Mouse (Mus musculus) midbrain, postnatal 0 days (tissue): ENCODE results near the gene 3300002I08Rik. TPM values are rescaled to one million over a fixed set of nuclear protein-coding genes. Genes with fewer than 3 reads are reported as not detected.
"Not testable (repeated sequence)": the region's sequence is repeated elsewhere in the genome, so short reads cannot be mapped to it uniquely, and the experiment has no call there.

ENCODE experiments used
- ATAC-seq: fragments of 200-750 bp; cut with Nextera tagmentation; 2 replicates; pipeline ENCODE4 v1.8.0; 2017; ENCODE audit warnings: moderate number of reproducible peaks, mild to moderate bottlenecking, moderate TSS enrichment, moderate library complexity; ENCODE audit not compliant: low FRiP score
- DNase-seq: peaks from one replicate; pipeline ENCODE4 v3.0.0-alpha.2; 2015; ENCODE audit warnings: low spot score
- H3K27ac ChIP-seq: fragments of 300-500 bp; sonication (generic); 2 replicates; pipeline ENCODE4 v1.5.1; 2014; ENCODE audit warnings: low read depth, mild to moderate bottlenecking, low read length, mixed read lengths
- H3K27me3 ChIP-seq: fragments of 300-500 bp; sonication (generic); 2 replicates; pipeline ENCODE4 v1.6.1; 2014; ENCODE audit warnings: low read length, control low read depth, mixed read lengths; ENCODE audit not compliant: insufficient read depth
- H3K36me3 ChIP-seq: fragments of 300-500 bp; sonication (generic); 2 replicates; pipeline ENCODE4 v1.6.1; 2014; ENCODE audit warnings: low read length, control low read depth, mixed read lengths; ENCODE audit not compliant: insufficient read depth
- H3K4me1 ChIP-seq: fragments of 300-500 bp; sonication (generic); 2 replicates; pipeline ENCODE4 v1.6.1; 2014; ENCODE audit warnings: mild to moderate bottlenecking, control low read depth, antibody characterized with exemption, low read length, mixed read lengths; ENCODE audit not compliant: insufficient read depth
- H3K4me2 ChIP-seq: fragments of 300-500 bp; sonication (generic); 2 replicates; pipeline ENCODE4 v1.6.1; 2014; ENCODE audit warnings: low read depth, mild to moderate bottlenecking, low read length, mixed read lengths; ENCODE audit not compliant: poor library complexity, severe bottlenecking
- H3K4me3 ChIP-seq: fragments of 300-500 bp; sonication (generic); 2 replicates; pipeline ENCODE4 v1.5.1; 2014; ENCODE audit warnings: low read depth, mild to moderate bottlenecking, low read length, moderate library complexity
- H3K9ac ChIP-seq: fragments of 300-500 bp; sonication (generic); replicated peaks from 2 replicates; pipeline ENCODE4 v1.6.1; 2014; ENCODE audit warnings: mild to moderate bottlenecking, low read length, moderate library complexity, mixed read lengths; ENCODE audit not compliant: poor library complexity, severe bottlenecking
- H3K9me3 ChIP-seq: fragments of 300-500 bp; sonication (generic); 2 replicates; pipeline ENCODE4 v1.6.1; 2016; ENCODE audit warnings: low read length, control low read depth
- CTCF ChIP-seq: IDR thresholded peaks from 2 replicates; pipeline ENCODE4 v1.5.1; 2016; ENCODE audit warnings: antibody characterized with exemption, mild to moderate bottlenecking
- WGBS: fragments of 180-500 bp; shearing (Covaris S2); extraction: QIAGEN DNeasy Blood & Tissue Kit; methylation state at CpG from one replicate; pipeline ENCODE4 v1.1.7; 2014; 5-methylcytosine and 5-hydroxymethylcytosine counted together
- polyA plus RNA-seq: library from polyadenylated mRNA; unstranded; fragments of >200 nt; fragmentation: Nextera tagmentation; extraction: Ambion mirVana; gene quantifications from 2 replicates; pipeline ENCODE4 v1.2.1, GENCODE M21; 2015
- total RNA-seq: library from RNA; depleted of rRNA; stranded (reverse); fragments of >200 nt; gene quantifications from 2 replicates; pipeline ENCODE4 v1.2.3, GENCODE M21; 2014

Gene 3300002I08Rik
- total and polyA plus RNA-seq, 2 experiments from 2014 or later, result 11.5 to 13.5 TPM

DNA sequence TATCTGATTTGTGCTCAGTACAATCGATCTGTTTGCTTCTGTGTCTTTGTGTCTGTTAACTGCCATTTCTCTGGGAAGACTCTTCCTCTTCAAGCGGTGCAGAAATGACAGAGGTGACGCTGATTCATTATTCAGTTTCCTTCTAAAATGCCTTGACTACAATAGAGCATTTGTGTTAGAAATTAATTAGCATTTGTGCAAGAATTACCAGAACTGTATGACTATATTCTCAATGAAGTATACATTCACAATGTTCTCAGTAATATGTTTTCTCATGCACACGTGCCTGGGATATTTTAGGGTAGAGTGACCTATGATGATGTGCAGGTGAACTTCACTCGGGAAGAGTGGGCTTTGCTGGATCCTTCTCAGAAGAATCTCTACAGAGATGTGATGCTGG lies 39.2 kb downstream of the 3300002I08Rik start, which contains the start of gene Gm10130:
Gene Gm10130 (plus strand): TSS at position 301 of the 400 bp plus-strand sequence.
- Histone ChIP-seq H3K27me3 (no peaks in the 10 kb centered on the region), H3K27ac (no peak within 1 kb of the TSS), H3K4me1 (no peaks in the 10 kb centered on the region), H3K9ac (no peak within 1 kb of the TSS), H3K4me3 (no peak within 1 kb of the TSS), H3K36me3 (peaks cover 5% of the 10 kb centered on the region; the same call in 1 of the 2 replicates), H3K9me3 (peaks cover 30% of the 10 kb centered on the region), H3K4me2 (no peak within 1 kb of the TSS)
- DNase-seq (no peak), ATAC-seq (no peak)
- TF ChIP-seq CTCF, result no peak
- WGBS, result 97% methylated on average over 5 of the region's 5 CpGs

DNA sequence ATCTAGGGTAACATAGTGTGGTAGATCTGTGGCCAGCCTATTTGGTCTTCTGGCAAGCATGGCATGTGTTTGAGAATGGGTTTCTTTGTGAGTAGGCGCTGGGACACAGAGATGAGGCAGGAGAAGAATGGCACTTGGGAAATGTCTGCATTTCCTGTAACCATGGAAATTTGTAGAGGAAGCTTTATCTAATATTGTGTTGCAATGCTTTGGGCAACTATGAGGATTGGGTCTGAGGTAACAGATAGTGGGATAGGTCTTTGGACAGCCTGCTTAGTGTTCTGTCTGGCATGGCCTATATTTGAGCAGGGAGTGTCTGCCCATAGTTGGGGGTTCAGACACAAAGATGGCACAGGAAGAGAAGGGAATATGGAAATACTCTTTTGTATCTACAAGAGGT lies 43.6 kb downstream of the 3300002I08Rik start:
- Histone ChIP-seq H3K9ac (no peak overlapping the region), H3K9me3 (peaks cover 43% of the 10 kb centered on the region), H3K27me3 (no peaks in the 10 kb centered on the region), H3K36me3 (no peaks in the 10 kb centered on the region), H3K27ac (no peak overlapping the region), H3K4me3 (no peak overlapping the region), H3K4me2 (no peak overlapping the region), H3K4me1 (no peaks in the 10 kb centered on the region)
- TF ChIP-seq CTCF, result no peak
- DNase-seq, result no peak
- 100% methylated on average over 1 of the region's 1 CpGs for WGBS
- no peak for ATAC-seq

DNA sequence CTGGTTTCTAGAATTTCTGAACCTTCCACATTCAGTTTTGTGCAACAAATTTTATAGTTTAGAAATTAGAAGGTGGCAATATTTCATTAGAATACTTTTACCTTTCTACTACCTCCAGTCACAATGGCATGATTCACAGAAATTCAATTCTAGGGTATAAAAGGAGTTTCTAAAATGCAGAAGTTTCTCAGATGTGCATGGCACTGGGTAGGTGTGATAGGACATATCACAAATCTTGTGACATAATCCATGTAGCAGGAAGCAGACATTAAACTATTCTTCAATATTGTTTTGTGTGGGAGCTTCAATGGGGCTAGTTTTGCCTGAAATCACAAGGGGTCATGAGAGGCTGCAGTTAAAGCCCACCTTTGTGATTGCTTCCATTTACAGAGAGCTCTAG lies 46.4 kb downstream of the 3300002I08Rik start:
- Histone ChIP-seq H3K27me3 (no peaks in the 10 kb centered on the region), H3K27ac (no peak overlapping the region), H3K4me2 (no peak overlapping the region), H3K4me1 (no peaks in the 10 kb centered on the region), H3K4me3 (no peak overlapping the region), H3K36me3 (no peaks in the 10 kb centered on the region), H3K9ac (no peak overlapping the region), H3K9me3 (peaks cover 34% of the 10 kb centered on the region)
- ATAC-seq (no peak), DNase-seq (no peak)
- no peak for TF ChIP-seq CTCF

DNA sequence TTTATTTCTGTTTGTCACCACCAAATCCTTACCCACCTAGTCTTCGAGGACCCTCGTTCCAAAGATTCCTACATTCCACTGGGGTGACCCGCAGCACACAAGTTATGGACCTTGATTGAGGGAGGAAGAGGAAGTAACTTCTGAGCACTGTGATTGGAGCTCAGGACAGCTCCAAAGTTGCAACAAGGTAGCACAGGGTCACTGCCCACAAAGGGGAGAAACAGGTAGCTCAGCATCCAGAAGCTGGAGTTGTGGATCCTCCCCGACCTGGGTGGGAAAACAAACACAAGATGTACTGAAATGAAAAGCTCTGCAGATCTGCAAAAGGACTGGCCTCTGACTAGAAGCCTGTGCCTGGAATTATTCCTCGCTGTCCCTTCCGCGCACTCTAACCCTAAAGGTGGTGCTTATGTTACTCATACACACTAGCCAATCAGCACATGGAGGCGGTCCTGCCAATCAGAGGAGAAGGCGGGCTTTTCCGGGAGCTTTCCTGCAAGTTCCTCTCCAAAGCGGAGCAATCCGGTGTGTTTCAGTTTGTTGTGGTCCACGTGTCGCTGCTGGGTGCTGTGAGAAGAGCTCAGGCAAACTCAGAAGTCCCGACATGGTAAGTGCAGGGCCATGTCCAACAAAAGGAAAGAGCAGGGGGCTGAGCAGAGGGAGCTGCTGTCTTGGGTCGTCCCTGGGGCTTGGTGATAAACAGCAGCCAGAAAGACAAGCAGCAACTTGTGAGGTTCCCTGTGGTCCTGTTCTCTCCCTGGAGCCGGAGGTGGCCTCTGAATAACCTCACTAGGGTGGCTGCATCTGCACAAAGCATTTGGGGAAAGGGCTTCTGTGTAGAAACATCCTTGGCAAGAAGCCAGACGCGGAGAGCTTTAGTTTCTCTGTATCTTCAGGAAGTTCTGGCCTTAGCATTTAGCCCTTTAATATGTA lies 51.3 kb downstream of the 3300002I08Rik start:
- H3K36me3 ChIP-seq, H3K4me1 ChIP-seq, H3K27me3 ChIP-seq, H3K9me3 ChIP-seq: not testable (repeated sequence)
- peak; percentile 98 for ATAC-seq
- H3K4me3 ChIP-seq, result peak overlapping the region; percentile 36
- peak; percentile 86 for DNase-seq
- H3K27ac ChIP-seq, result 0 out of 2 replicates have a peak overlapping the region, but pooled peaks have one; percentile 47
- H3K9ac ChIP-seq, result 0 out of 2 replicates have a peak overlapping the region, but pooled peaks have one; percentile 45
- H3K4me2 ChIP-seq, result peak overlapping the region; percentile 43
- 17% methylated on average over 19 of the region's 19 CpGs for WGBS

DNA sequence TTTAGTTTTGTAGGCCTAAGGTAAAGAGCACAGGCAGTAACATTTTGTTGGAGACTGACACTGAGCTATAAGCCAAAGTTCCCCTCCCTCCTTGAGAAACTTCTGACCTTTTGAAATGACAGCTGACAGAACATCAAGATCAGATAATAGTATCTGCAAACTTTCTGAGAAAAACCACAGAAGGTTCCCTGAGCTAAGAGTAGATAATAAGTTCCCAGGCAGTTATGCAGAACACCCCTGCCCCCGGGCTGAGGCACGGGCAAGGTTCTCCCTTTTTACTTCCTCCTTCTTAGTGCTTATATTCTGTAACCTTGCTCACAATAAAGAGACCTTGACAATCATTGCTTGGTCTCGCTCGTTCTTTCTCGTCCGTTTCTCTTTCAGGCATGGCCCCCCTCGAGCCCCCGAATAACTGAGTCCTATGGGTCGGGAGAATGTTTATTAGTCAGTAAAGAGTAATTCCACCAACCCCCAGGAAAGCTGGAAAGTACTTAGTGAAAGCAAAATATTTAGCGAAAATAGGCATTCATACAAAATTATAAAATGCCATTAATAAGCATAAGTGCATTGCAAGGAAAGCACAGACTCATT lies 55.3 kb downstream of the 3300002I08Rik start:
- H3K27ac ChIP-seq, result no peak overlapping the region
- H3K4me3 ChIP-seq, result no peak overlapping the region
- DNase-seq, result no peak
- no peak for ATAC-seq
- no peaks in the 10 kb centered on the region for H3K4me1 ChIP-seq
- no peak overlapping the region for H3K9ac ChIP-seq
- no peak overlapping the region for H3K4me2 ChIP-seq
- no peaks in the 10 kb centered on the region; the same call in 1 of the 2 replicates for H3K9me3 ChIP-seq
- WGBS, result 89% methylated on average over 10 of the region's 10 CpGs
- H3K36me3 ChIP-seq, result no peaks in the 10 kb centered on the region
- no peak for TF ChIP-seq CTCF
- H3K27me3 ChIP-seq, result no peaks in the 10 kb centered on the region

DNA sequence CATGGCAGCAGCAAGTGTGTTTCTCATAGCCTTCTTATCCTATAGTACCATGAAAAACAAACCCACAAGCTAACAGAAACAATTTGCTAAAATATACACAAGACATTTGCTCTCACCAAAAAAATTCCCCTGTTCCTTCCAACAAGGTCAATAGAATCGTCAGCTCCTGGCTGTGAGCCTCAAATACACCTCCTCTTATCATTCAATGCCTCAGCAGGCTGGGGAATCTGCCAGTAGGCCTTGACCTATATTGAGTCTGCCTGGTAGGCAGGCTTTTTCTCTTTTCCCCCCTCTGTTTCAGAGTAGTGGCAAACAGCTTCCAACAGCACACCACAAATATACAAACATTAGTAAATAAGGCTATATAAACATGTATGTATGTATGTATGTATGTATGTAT lies 63.5 kb downstream of the 3300002I08Rik start:
- no peaks in the 10 kb centered on the region for H3K36me3 ChIP-seq
- H3K9me3 ChIP-seq, result 0 out of 2 replicates have a peak, but pooled peaks cover 7% of the 10 kb centered on the region
- H3K27ac ChIP-seq, result no peak overlapping the region
- no peak for TF ChIP-seq CTCF
- no peak overlapping the region for H3K4me3 ChIP-seq
- whole genome bisulfite sequencing, result 51% methylated on average over 1 of the region's 1 CpGs
- no peak overlapping the region for H3K9ac ChIP-seq
- H3K27me3 ChIP-seq, result no peaks in the 10 kb centered on the region
- no peak overlapping the region for H3K4me2 ChIP-seq
- H3K4me1 ChIP-seq, result no peaks in the 10 kb centered on the region
- DNase-seq (no peak), ATAC-seq (no peak)
